Mouse (Mus musculus): Measurements from ENCODE around the gene Mllt3. TPM values are rescaled to one million over a fixed set of nuclear protein-coding genes. Genes with fewer than 3 reads are reported as not detected.

Gene Mllt3
- polyA plus RNA-seq (2014; fragmentation: Illumina TruSeq; extraction: RNeasy Lipid Tissue Mini Kit (QIAGEN cat#74804); ENCODE audit: low replicate concordance): 65.3 TPM

GRCm38 (mm10) chr4:88033216-88033653 lies at the start of gene Mllt3:
Mllt3 (minus strand) TSS chr4:88033364.

Other genes with a start within 250 kb of the Mllt3 start
- 2.6 TPM for gene Focad, start 61.3 kb upstream of the Mllt3 start, polyA plus RNA-seq (2014; fragmentation: Illumina TruSeq; extraction: RNeasy Lipid Tissue Mini Kit (QIAGEN cat#74804); ENCODE audit: low replicate concordance)